Mouse (Mus musculus) cerebellum, adult 2 months (tissue): ENCODE measurements around the gene Vpreb3. TPM values are rescaled to one million over a fixed set of nuclear protein-coding genes. Genes with fewer than 3 reads are reported as not detected.
A peak's percentile ranks its signal among the peaks of the same experiment; 100 is the strongest.

Experiments
- DNase-seq, 2 experiments: peaks; one replicate each; pipeline ENCODE4 v3.0.0; 2021
- H3K27ac ChIP-seq: fragments of 200-500 bp; 2 replicates; pipeline ENCODE4 v1.5.1; 2012; ENCODE audit warnings: low read length, control low read depth, inconsistent platforms; ENCODE audit not compliant: insufficient read depth
- H3K27me3 ChIP-seq: fragments of 200-500 bp; 2 replicates; pipeline ENCODE4 v1.6.1; 2012; ENCODE audit warnings: inconsistent platforms, mild to moderate bottlenecking, low read length, moderate library complexity; ENCODE audit not compliant: control insufficient read depth, insufficient read depth
- H3K4me1 ChIP-seq: fragments of 200-500 bp; 2 replicates; pipeline ENCODE4 v1.6.1; 2011; ENCODE audit warnings: low read length; ENCODE audit not compliant: control insufficient read depth, insufficient read depth
- H3K4me3 ChIP-seq: fragments of 200-500 bp; replicated peaks from 2 replicates; pipeline ENCODE3; 2011; ENCODE audit warnings: mild to moderate bottlenecking, low read depth, low read length, control low read depth; ENCODE audit not compliant: insufficient read depth
- CTCF ChIP-seq: fragments of 200-500 bp; IDR thresholded peaks from 2 replicates; pipeline ENCODE4 v1.5.1; 2011; ENCODE audit warnings: low read depth, mild to moderate bottlenecking, control low read depth, low read length, moderate library complexity, borderline replicate concordance; ENCODE audit not compliant: insufficient read depth
- POLR2A ChIP-seq: fragments of 200-500 bp; IDR thresholded peaks from 2 replicates; pipeline ENCODE4 v1.6.1; 2011; ENCODE audit warnings: low read length, control low read depth, borderline replicate concordance; ENCODE audit not compliant: insufficient read depth
- WGBS: fragments of 180-500 bp; shearing (Covaris S2); methylation state at CpG from one replicate; pipeline ENCODE4 v1.1.7; 2018; 5-methylcytosine and 5-hydroxymethylcytosine counted together
- polyA plus RNA-seq: library from polyadenylated mRNA; depleted of rRNA; stranded (reverse); fragments of >200 nt; gene quantifications from 2 replicates; pipeline ENCODE4 v1.2.3, GENCODE M21; 2012

The Vpreb3 gene
- polyA plus RNA-seq, 1 experiment: 1.00 TPM

DNA sequence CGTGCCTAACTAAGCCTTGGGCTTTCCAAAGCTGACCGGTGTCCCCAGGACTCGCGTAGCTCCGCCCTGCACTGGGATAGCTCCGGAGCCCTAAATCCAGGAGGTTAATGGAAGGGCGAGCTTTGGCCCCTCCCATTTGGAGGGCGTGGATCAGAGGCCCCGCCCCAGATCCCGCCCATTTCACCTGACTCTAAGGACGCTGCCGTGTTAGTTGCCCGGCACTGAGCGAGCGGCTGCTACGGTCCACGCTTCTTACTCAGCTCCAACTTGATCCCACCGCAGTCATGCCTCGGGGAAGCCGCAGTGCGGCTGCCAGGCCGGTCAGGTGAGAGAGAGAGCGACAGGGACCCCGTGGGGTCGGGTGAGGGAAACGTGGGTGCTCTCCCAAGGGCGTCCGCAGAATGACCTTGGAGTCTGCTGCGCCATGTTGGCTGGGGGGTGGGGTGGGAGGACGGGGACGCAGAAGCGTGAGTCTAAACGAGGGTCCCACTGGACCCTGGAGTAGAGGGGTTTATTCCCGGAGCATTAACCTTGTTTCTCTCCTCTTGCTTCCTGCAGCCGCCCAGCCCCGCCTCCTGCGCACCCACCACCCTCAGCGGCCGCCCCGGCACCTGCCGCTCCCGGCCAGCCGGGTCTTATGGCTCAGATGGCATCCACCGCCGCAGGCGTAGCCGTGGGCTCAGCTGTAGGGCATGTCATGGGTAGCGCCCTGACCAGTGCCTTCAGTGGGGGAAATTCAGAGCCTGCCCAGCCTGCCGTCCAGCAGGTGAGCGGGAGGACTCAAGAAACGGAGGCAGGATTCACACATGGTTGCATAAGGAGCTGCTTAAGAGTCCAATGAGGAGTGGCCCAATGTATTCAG is 6.9 kb upstream of the Vpreb3 start, which contains the start of gene Mmp11:
Gene Mmp11, minus strand, starts transcription at position 817 of the 862 bp plus-strand sequence.
- Histone ChIP-seq H3K4me1 (peaks cover 12% of the 10 kb centered on the region), H3K27me3 (no peaks in the 10 kb centered on the region), H3K27ac (peak within 1 kb of the TSS; percentile 83), H3K4me3 (peak within 1 kb of the TSS; percentile 92)
- peak; percentile 97 for TF ChIP-seq POLR2A
- no peak for TF ChIP-seq CTCF
- peak; percentile 89 to 90 for DNase-seq
- 2% methylated on average over 51 of the region's 51 CpGs for WGBS

DNA sequence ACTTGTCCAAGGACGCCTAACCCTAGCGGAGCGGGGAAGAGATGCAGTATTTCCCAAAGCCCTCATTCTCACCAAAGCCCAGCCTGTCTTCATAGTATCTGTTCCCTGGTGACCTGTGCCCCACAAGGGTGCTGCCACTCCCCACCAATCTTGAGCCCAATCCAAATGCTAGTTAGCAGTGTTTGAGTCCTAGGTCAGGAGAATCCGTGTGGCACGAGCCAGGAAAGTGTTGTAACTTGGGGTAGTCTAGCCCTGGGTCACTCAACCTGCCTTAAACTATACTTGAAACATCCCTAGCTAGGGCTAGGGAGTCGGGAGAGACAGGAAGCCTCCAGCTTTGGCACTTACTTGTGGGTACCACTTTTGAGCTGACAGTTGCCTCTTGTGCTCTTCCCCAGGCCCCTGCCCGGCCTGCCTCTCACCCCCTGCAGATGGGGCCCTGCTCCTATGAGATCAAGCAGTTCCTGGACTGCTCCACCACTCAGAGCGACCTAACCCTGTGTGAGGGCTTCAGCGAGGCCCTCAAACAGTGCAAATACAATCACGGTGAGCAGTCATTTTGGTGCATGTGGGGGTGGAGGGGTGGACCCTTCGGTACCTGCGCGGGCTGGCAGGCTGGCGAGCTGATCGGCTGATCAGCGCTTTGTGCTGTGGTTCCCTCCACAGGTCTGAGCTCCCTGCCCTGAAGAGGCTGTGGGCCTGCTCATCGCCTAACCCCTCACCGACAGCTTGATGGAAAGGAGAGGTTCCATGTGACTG is 5.8 kb upstream of the Vpreb3 start:
- Histone ChIP-seq H3K4me3 (peak overlapping the region; percentile 49), H3K4me1 (peaks cover 12% of the 10 kb centered on the region), H3K27ac (no peak overlapping the region), H3K27me3 (no peaks in the 10 kb centered on the region)
- DNase-seq: no peak
- WGBS: 45% methylated on average over 18 of the region's 18 CpGs
- TF ChIP-seq POLR2A: no peak
- no peak for TF ChIP-seq CTCF

DNA sequence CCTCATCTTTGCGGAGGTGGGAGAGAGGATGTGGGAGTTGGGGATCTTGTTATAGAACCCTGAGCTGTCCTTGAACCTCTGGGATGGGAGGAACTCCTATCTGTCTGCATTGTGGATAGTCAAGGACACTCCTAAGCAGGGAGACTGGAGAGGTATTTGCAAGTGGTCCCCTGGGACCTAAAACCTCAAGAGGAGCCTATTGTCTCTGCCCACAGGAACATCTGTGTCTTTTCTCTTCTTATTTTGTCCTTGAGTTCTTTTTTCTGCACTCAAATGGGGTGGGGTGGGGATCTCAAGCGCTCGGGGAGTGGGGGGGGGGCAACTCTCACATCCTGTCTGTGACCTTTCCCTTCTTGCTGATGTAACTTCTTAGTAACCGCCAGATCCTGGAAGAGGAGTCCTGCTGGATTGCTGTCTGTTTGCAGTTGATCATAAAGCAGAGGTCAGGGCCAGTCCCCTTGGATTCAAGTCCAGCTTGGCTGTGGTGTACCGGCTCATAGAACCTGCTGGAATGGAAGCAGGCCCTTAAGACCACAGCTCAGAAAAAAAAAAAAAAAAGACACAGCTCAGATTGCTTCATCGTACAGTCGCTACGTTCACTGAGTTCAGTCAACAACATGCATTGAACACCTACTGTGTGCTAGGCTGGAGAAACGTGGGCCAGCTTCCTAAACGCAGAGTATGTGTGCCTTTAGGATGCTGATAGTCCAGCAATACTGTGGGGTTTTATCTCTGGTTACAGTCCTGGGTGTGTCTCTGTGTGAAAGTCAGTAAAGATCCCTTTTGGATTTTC is 4.8 kb upstream of the Vpreb3 start:
- DNase-seq: no peak
- WGBS: 55% methylated on average over 10 of the region's 10 CpGs
- Histone ChIP-seq H3K27ac (no peak overlapping the region), H3K4me3 (no peak overlapping the region), H3K27me3 (no peaks in the 10 kb centered on the region), H3K4me1 (peaks cover 12% of the 10 kb centered on the region)
- no peak for TF ChIP-seq CTCF
- no peak for TF ChIP-seq POLR2A

DNA sequence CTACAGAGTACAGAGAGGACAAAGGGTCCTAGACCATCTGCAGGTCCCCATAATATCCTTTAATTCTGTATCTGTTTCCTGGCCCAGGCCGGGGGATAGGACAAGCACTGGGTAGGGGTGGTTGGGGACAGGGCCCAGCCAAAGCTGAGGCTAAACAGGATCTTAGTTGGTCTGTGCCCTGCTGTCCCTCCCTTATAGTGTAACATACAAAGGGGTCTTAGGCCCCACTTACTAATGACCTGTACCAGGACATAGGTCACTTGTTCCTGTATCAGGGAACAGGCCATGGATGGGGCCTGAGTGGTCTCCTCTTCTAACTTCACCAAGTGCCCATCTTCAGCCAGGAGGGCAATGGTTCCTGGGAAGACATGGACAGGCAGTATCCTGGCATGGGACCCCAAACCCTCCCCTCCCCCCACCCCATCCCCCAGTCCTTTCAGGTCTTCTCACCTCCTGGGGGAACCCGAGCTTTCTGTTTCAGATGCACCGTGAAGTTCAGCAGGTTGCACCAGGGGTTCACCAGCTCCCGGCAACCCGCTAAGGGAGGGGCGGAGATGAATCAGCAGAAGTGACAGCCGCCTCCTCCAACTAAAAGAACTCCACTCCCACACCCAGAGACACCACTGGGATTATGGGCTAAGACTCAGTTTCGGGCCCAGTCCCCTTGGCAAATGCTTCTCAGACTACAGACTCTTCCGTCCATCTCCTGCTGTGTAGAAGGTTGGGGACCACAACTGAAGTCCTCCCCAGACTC is 3.2 kb upstream of the Vpreb3 start:
- Histone ChIP-seq H3K4me3 (no peak overlapping the region), H3K4me1 (peaks cover 12% of the 10 kb centered on the region), H3K27me3 (no peaks in the 10 kb centered on the region), H3K27ac (no peak overlapping the region)
- no peak for DNase-seq
- WGBS: 54% methylated on average over 9 of the region's 9 CpGs
- TF ChIP-seq CTCF (no peak), POLR2A (no peak)

DNA sequence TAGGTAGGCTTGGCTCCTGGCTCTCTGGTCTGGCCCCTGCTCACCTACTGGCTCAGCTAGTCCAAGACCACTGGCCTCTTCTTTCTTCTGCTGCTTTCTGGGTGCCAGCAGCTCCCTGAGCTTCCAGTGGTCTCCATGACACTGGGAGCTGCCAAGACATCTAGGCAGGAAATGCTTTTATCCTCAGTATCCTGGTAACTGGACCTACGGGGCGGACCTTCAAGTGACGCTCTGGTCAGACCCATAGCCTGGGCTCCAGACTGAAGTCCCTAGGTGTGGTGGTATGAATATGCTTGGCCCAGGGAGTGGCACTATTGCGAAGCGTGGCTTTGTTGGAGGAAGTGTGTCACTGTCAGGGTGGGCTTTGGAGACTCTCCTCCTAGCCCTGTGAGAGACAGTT is 2.3 kb upstream of the Vpreb3 start, which contains the start of gene Gm867:
Gene Gm867, minus strand, starts transcription at position 153 of the 400 bp plus-strand sequence.
- 73% methylated on average over 5 of the region's 5 CpGs for WGBS
- no peak for DNase-seq
- H3K27ac ChIP-seq: no peak within 1 kb of the TSS

DNA sequence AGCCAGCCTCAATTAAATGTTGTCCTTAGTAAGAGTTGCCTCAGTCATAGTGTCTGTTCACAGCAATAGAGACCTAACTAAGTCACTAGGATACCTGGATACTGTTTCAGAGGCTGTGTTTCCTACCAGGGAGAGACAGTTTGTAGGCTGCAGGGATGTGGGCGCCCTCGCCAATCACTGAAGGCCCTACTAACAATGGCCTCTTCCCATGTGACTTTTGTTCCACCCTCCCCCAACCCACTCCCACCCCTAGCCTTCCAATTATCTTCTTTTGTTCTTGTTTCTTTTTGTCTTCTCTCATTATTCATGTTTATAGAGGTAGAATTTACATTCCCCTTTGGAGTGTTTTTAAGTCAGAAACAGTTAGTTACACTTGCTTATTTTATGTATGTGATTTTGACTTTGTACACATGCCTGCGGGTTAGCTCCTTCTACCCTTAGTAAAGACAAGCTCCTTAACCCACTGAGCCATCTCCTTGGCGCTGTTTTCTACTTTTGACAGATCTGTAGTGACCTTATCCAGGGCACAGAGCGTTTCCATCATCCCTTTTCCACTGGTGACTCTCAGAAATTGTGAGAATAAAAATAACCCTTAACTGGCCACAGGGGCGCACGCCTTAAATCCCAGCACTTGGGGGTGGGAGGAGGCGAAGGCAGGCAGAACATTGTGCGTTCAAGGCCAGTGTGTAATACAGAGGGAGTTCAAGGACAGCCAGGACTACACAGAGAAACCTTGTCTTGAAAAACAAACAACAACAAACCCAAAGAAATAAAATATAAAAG is 1.6 kb upstream of the Vpreb3 start:
- H3K4me1 ChIP-seq: peaks cover 12% of the 10 kb centered on the region
- H3K27ac ChIP-seq: no peak overlapping the region
- no peaks in the 10 kb centered on the region for H3K27me3 ChIP-seq
- no peak for DNase-seq
- TF ChIP-seq POLR2A (no peak), CTCF (no peak)
- 72% methylated on average over 9 of the region's 9 CpGs for WGBS
- no peak overlapping the region for H3K4me3 ChIP-seq

More for the DNA sequence above, 2.3 kb upstream of the Vpreb3 start, which contains the start of gene Gm867:
- H3K27me3 ChIP-seq: no peaks in the 10 kb centered on the region
- TF ChIP-seq CTCF (no peak), POLR2A (no peak)
- H3K4me3 ChIP-seq: no peak within 1 kb of the TSS
- peaks cover 12% of the 10 kb centered on the region for H3K4me1 ChIP-seq
